Mouse (Mus musculus) bone marrow, adult 2 months (tissue): ENCODE data around the gene Stpg1. TPM values are rescaled to one million over a fixed set of nuclear protein-coding genes. Genes with fewer than 3 reads are reported as not detected.

Experiments used
- H3K27ac ChIP-seq: fragments of 200-500 bp; 2 replicates; pipeline ENCODE4 v1.5.1; 2012; ENCODE audit warnings: low read depth, mild to moderate bottlenecking, control low read depth, inconsistent platforms, low read length; ENCODE audit not compliant: control insufficient read depth, poor library complexity, insufficient read depth
- H3K4me1 ChIP-seq: fragments of 200-500 bp; 2 replicates; pipeline ENCODE4 v1.6.1; 2011; ENCODE audit warnings: low read length; ENCODE audit not compliant: control insufficient read depth, insufficient read depth
- H3K4me3 ChIP-seq: fragments of 200-500 bp; replicated peaks from 2 replicates; pipeline ENCODE3; 2011; ENCODE audit warnings: mild to moderate bottlenecking, low read depth, low read length, control low read depth; ENCODE audit not compliant: control insufficient read depth
- CTCF ChIP-seq: fragments of 200-500 bp; IDR thresholded peaks from 2 replicates; pipeline ENCODE4 v1.5.1; 2011; ENCODE audit warnings: low read length, control low read depth; ENCODE audit not compliant: control insufficient read depth, insufficient read depth
- POLR2A ChIP-seq: fragments of 200-500 bp; IDR thresholded peaks from 2 replicates; pipeline ENCODE4 v1.6.1; 2011; ENCODE audit warnings: low read depth, mild to moderate bottlenecking, control low read depth, low read length, borderline replicate concordance; ENCODE audit not compliant: control insufficient read depth
- WGBS: fragments of 180-500 bp; shearing (Covaris S2); methylation state at CpG from one replicate; pipeline ENCODE4 v1.1.7; 2018; 5-methylcytosine and 5-hydroxymethylcytosine counted together
- polyA plus RNA-seq: library from polyadenylated mRNA; stranded (reverse); fragments of >200 nt; gene quantifications from 2 replicates; pipeline ENCODE4 v1.2.4, GENCODE M21; 2011; ENCODE audit warnings: low replicate concordance; ENCODE audit not compliant: missing spikeins, insufficient read depth, insufficient read length

The Stpg1 gene
- polyA plus RNA-seq, 1 experiment, result 1.4 TPM

- no peak overlapping the region for H3K27ac ChIP-seq
- H3K4me1 ChIP-seq, result no peaks in the 10 kb centered on the region; the same call in 1 of the 2 replicates
- TF ChIP-seq CTCF, result no peak
- TF ChIP-seq POLR2A, result no peak
- 33% methylated on average over 4 of the region's 4 CpGs for WGBS
- H3K4me3 ChIP-seq, result no peak overlapping the region
Measured at GRCm38 (mm10) chr4:135501587-135501986, 7.0 kb downstream of the Stpg1 start.

- Histone ChIP-seq H3K4me1 (no peaks in the 10 kb centered on the region; the same call in 1 of the 2 replicates), H3K4me3 (no peak overlapping the region), H3K27ac (no peak overlapping the region)
- WGBS, result 16% methylated on average over 11 of the region's 11 CpGs
- TF ChIP-seq POLR2A, result no peak
- TF ChIP-seq CTCF, result no peak
Measured at GRCm38 (mm10) chr4:135505794-135506193, 11.2 kb downstream of the Stpg1 start.

- Histone ChIP-seq H3K27ac (no peak overlapping the region), H3K4me1 (no peaks in the 10 kb centered on the region; the same call in 1 of the 2 replicates), H3K4me3 (peak overlapping the region; percentile 29)
- peak; percentile 15; the same call in 1 of the 2 replicates for TF ChIP-seq CTCF
- no peak for TF ChIP-seq POLR2A
- WGBS, result 9% methylated on average over 22 of the region's 22 CpGs
Measured at GRCm38 (mm10) chr4:135507547-135508350, 13.2 kb downstream of the Stpg1 start.

- no peak overlapping the region for H3K27ac ChIP-seq
Measured at GRCm38 (mm10) chr4:135508419-135509039, 13.9 kb downstream of the Stpg1 start.

GRCm38 (mm10) chr4:135509515-135509914 lies 14.9 kb downstream of the Stpg1 start:
- Histone ChIP-seq H3K4me3 (no peak overlapping the region), H3K27ac (no peak overlapping the region), H3K4me1 (no peaks in the 10 kb centered on the region; the same call in 1 of the 2 replicates)
- TF ChIP-seq CTCF, result no peak
- no peak for TF ChIP-seq POLR2A
- WGBS, result 71% methylated on average over 12 of the region's 12 CpGs

More at GRCm38 (mm10) chr4:135508419-135509039, 13.9 kb downstream of the Stpg1 start:
- no peaks in the 10 kb centered on the region; the same call in 1 of the 2 replicates for H3K4me1 ChIP-seq
- no peak overlapping the region for H3K4me3 ChIP-seq
- TF ChIP-seq CTCF, result peak; percentile 75
- TF ChIP-seq POLR2A, result no peak
- WGBS, result 30% methylated on average over 13 of the region's 13 CpGs

- no peak overlapping the region for H3K4me3 ChIP-seq
- H3K27ac ChIP-seq, result 0 out of 2 replicates have a peak overlapping the region, but pooled peaks have one; percentile 7
- no peak for TF ChIP-seq CTCF
- no peak for TF ChIP-seq POLR2A
- no peaks in the 10 kb centered on the region; the same call in none of the 2 replicates for H3K4me1 ChIP-seq
- 83% methylated on average over 7 of the region's 7 CpGs for WGBS
Measured at GRCm38 (mm10) chr4:135513865-135514264, 19.3 kb downstream of the Stpg1 start.

- Histone ChIP-seq H3K4me3 (no peak overlapping the region), H3K27ac (no peak overlapping the region; the same call in 1 of the 2 replicates), H3K4me1 (no peaks in the 10 kb centered on the region; the same call in none of the 2 replicates)
- TF ChIP-seq CTCF (no peak), POLR2A (no peak)
- WGBS, result 69% methylated on average over 14 of the region's 14 CpGs
Measured at GRCm38 (mm10) chr4:135514925-135515324, 20.3 kb downstream of the Stpg1 start.

- Histone ChIP-seq H3K4me1 (no peaks in the 10 kb centered on the region; the same call in none of the 2 replicates), H3K27ac (no peak overlapping the region), H3K4me3 (no peak overlapping the region)
- 59% methylated on average over 15 of the region's 15 CpGs for WGBS
- TF ChIP-seq CTCF, result peak; percentile 78
- TF ChIP-seq POLR2A, result no peak
Measured at GRCm38 (mm10) chr4:135516351-135517316, 22.0 kb downstream of the Stpg1 start.
